Mouse (Mus musculus) stomach, postnatal 0 days (tissue): ENCODE results near the gene Tmem231.

Experiments used
- CTCF ChIP-seq: IDR thresholded peaks from 2 replicates; pipeline ENCODE4 v1.5.1; 2016; ENCODE audit warnings: antibody characterized with exemption, low read depth, mild to moderate bottlenecking, moderate library complexity
- EP300 ChIP-seq: optimal IDR thresholded peaks from 2 replicates; pipeline ENCODE3; 2016; ENCODE audit warnings: antibody characterized with exemption

DNA sequence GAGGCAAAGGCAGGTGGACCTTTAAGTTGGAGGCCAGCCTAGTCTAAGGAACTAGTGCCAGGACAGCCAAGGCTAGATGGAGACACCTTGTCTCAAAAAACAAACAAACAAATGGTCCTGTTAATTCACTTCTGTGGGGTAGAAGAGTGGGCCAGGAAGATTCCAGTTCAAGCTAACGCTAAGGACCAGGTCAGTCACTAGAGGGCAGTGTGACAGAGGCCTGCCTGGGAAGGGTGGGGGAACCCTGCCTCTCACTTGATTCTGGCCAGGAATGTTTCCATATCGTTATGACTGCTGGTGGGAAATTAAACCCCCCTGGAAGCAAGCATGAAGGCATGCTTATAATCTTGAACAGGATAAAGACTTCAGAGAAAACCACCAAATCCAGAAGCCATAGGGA lies 52.1 kb downstream of the Tmem231 start:
- TF ChIP-seq CTCF (peak; percentile 89), EP300 (no peak)
